Mouse (Mus musculus) ES-Bruce4 (cell line): Measurements from ENCODE around the gene Tfcp2l1.

ENCODE experiments used
- CTCF ChIP-seq: IDR thresholded peaks from one replicate; pipeline ENCODE4 v1.8.1; 2011; ENCODE audit warnings: low read depth, low read length
- EP300 ChIP-seq: IDR thresholded peaks from 2 replicates; pipeline ENCODE4 v1.6.1; 2011; ENCODE audit warnings: low read depth, low read length; ENCODE audit not compliant: insufficient read depth
- POLR2A ChIP-seq: IDR thresholded peaks from one replicate; pipeline ENCODE4 v1.8.1; 2011; ENCODE audit warnings: low read length; ENCODE audit not compliant: insufficient read depth

- TF ChIP-seq CTCF: no peak
- no peak for TF ChIP-seq POLR2A
- peak; percentile 94 for TF ChIP-seq EP300
These were observed 62.1 kb downstream of the Tfcp2l1 start for GRCm38 (mm10) chr1:118689830-118690229.
